Mouse (Mus musculus) ES-Bruce4 (cell line): ENCODE measurements around the gene Ccdc86. TPM values are rescaled to one million over a fixed set of nuclear protein-coding genes. Genes with fewer than 3 reads are reported as not detected.

Experiments
- H3K27ac ChIP-seq: 2 replicates; pipeline ENCODE4 v1.5.1; 2012; ENCODE audit warnings: low read length, inconsistent platforms; ENCODE audit not compliant: insufficient read depth
- H3K27me3 ChIP-seq: 2 replicates; pipeline ENCODE4 v1.6.1; 2012; ENCODE audit warnings: mild to moderate bottlenecking, low read length, inconsistent platforms; ENCODE audit not compliant: control insufficient read depth, poor library complexity, insufficient read depth, severe bottlenecking
- H3K36me3 ChIP-seq: 2 replicates; pipeline ENCODE4 v1.6.1; 2012; ENCODE audit warnings: inconsistent platforms, mild to moderate bottlenecking, low read length, moderate library complexity; ENCODE audit not compliant: control insufficient read depth, poor library complexity, insufficient read depth, severe bottlenecking
- H3K4me1 ChIP-seq: one replicate; pipeline ENCODE4 v1.8.1; 2011; ENCODE audit warnings: low read length; ENCODE audit not compliant: control insufficient read depth, insufficient read depth
- H3K4me3 ChIP-seq: 2 replicates; pipeline ENCODE4 v1.5.1; 2011; ENCODE audit warnings: low read depth, mild to moderate bottlenecking, low read length
- H3K9ac ChIP-seq: 2 replicates; pipeline ENCODE4 v1.6.1; 2012; ENCODE audit warnings: low read depth, mild to moderate bottlenecking, inconsistent platforms; ENCODE audit not compliant: poor library complexity, severe bottlenecking
- H3K9me3 ChIP-seq: replicated peaks from 2 replicates; pipeline ENCODE4 v1.6.1; 2012; ENCODE audit warnings: mild to moderate bottlenecking, low read length, inconsistent platforms; ENCODE audit not compliant: control insufficient read depth, poor library complexity, insufficient read depth, severe bottlenecking
- CTCF ChIP-seq: IDR thresholded peaks from one replicate; pipeline ENCODE4 v1.8.1; 2011; ENCODE audit warnings: low read depth, low read length
- EP300 ChIP-seq: IDR thresholded peaks from 2 replicates; pipeline ENCODE4 v1.6.1; 2011; ENCODE audit warnings: low read depth, low read length; ENCODE audit not compliant: insufficient read depth
- POLR2A ChIP-seq: IDR thresholded peaks from one replicate; pipeline ENCODE4 v1.8.1; 2011; ENCODE audit warnings: low read length; ENCODE audit not compliant: insufficient read depth
- polyA plus RNA-seq: library from polyadenylated mRNA; stranded (reverse); fragments of >200 nt; gene quantifications from 2 replicates; pipeline ENCODE4 v1.2.4, GENCODE M21; 2011; ENCODE audit warnings: low read depth; ENCODE audit not compliant: missing spikeins, insufficient read depth, insufficient read length

Gene Ccdc86
- polyA plus RNA-seq, 1 experiment = 17.8 TPM

DNA sequence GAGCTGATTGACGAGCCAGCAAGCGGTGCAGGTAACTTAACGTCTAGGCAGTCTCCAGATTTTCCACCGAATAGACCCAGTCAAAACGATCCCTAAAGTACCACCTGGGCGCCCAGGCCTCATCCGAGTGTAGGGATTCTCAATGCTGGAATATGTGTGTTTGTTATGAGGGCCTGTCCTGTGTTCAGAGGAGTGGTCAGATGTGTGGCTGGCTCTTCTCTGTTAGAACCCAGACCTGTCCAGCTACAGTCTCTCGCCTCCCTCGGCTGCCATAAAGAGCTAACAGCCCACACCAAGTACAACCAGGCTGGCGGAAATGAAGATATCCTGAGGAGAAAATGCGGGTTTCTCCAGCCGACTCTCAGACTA, 10.9 kb upstream of the Ccdc86 start:
- Histone ChIP-seq H3K9ac (no peak overlapping the region), H3K36me3 (no peaks in the 10 kb centered on the region), H3K9me3 (no peaks in the 10 kb centered on the region), H3K27me3 (no peaks in the 10 kb centered on the region), H3K4me3 (no peak overlapping the region), H3K27ac (no peak overlapping the region), H3K4me1 (no peaks in the 10 kb centered on the region)
- TF ChIP-seq EP300 (no peak), CTCF (no peak), POLR2A (no peak)

DNA sequence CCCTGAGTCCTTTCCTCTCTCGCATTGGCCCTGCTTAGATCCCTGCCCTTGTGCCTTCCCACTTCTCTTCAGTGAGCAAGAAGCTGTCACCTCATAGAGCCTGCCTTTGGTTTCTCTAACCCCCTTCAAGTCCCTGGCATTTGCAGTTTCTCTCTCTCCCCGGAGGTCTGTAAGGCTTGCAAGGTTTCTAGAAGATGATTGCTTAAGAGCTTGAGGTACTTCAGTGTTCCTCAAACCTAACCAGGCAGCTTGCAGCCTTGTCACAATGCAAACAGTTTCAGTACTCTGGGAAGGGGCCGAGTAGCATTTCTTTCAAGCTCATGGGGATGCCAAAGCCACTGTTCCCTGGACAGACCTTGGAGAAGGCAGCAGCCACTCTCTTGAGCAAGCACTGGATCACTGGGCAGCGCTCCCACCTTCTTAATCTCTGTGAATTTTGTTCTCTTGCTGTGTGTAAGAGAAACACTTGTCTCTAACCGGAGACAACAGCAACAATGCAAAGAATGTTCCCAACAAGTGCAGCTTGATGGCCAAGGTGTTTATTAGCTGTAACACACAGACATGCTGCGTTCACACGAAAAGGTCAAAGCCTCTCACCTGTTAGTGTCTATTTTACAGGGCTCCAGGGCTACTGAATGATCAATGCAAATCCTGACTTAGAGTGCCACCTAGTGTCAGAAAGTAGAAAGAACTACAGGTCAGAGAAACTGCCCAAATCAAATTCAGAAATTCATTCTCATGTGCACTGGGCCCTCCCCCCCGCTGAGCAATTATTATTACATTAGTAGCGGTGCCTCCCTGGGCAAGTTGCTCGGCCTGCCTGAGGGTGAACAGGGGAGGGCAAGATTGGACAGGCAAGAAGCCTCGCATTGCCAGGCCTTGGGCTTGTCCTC, 10.3 kb upstream of the Ccdc86 start:
- H3K36me3 ChIP-seq = no peaks in the 10 kb centered on the region

GRCm38 (mm10) chr19:10952021-10952939, 3.2 kb upstream of the Ccdc86 start:
- Histone ChIP-seq H3K4me1 (no peaks in the 10 kb centered on the region), H3K4me3 (no peak overlapping the region), H3K27me3 (no peaks in the 10 kb centered on the region), H3K9ac (no peak overlapping the region), H3K9me3 (no peaks in the 10 kb centered on the region), H3K36me3 (no peaks in the 10 kb centered on the region; the same call in 1 of the 2 replicates), H3K27ac (no peak overlapping the region)
- TF ChIP-seq CTCF = no peak
- no peak for TF ChIP-seq POLR2A
- no peak for TF ChIP-seq EP300

More for the DNA sequence above, 10.3 kb upstream of the Ccdc86 start:
- no peaks in the 10 kb centered on the region for H3K9me3 ChIP-seq
- TF ChIP-seq CTCF (peak; percentile 38), POLR2A (no peak)
- H3K4me3 ChIP-seq = no peak overlapping the region
- no peak overlapping the region for H3K9ac ChIP-seq
- H3K4me1 ChIP-seq = no peaks in the 10 kb centered on the region
- H3K27me3 ChIP-seq = no peaks in the 10 kb centered on the region
- no peak overlapping the region for H3K27ac ChIP-seq

DNA sequence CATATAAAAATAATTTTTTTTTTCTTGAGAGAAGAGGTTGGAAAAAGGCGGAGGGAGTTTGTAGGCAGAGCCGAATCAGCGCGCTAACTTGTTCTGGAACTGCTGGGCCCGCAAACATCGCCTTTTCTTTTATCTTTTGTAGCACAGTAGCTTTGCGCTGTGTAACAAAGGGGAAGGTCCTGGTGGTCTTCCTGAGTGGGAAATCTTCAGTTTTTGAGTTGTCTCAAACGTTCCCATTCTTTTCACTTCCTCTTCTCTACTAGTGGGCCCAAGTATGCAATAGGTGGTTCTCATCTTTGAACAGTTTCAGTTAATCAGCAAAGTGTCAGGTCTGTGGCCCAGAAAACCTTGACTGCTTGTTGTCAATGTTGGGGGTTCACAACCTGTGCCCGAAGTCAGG, 492 bp upstream of the Ccdc86 start:
- no peaks in the 10 kb centered on the region for H3K9me3 ChIP-seq
- H3K27ac ChIP-seq = no peak overlapping the region; the same call in 1 of the 2 replicates
- peak overlapping the region; percentile 29; the same call in 1 of the 2 replicates for H3K4me3 ChIP-seq
- TF ChIP-seq POLR2A = no peak
- no peak for TF ChIP-seq CTCF
- no peak for TF ChIP-seq EP300
- H3K9ac ChIP-seq = peak overlapping the region; percentile 47
- H3K27me3 ChIP-seq = no peaks in the 10 kb centered on the region
- H3K4me1 ChIP-seq = no peaks in the 10 kb centered on the region
- H3K36me3 ChIP-seq = peaks cover 20% of the 10 kb centered on the region

DNA sequence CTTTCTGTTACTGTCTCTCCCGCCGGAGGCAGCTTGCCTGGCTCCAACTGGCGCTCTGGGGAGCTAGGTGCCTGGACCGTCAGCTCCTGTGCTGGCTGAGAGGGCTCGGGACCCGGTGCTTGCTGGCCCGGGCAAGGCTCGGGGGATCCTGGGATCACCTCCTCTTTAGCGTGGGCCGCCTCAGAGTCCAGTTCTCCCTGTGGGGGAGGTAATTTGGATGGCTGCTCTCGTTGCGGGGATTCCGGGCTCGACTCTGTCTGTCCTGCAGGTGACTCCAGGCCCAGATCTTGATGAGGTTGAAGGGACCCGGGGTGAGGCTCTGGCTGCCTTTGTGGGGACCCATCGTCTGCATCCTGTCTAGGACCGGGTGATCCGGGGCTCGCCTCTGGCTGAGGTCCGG, 650 bp downstream of the Ccdc86 start:
- Histone ChIP-seq H3K27ac (no peak overlapping the region), H3K4me1 (no peaks in the 10 kb centered on the region)

More for the DNA sequence above, 650 bp downstream of the Ccdc86 start:
- Histone ChIP-seq H3K4me3 (peak overlapping the region; percentile 94), H3K9ac (peak overlapping the region; percentile 97), H3K36me3 (peaks cover 31% of the 10 kb centered on the region), H3K27me3 (no peaks in the 10 kb centered on the region), H3K9me3 (no peaks in the 10 kb centered on the region)
- TF ChIP-seq POLR2A (no peak), EP300 (no peak), CTCF (no peak)
